Mouse (Mus musculus): ENCODE measurements around the gene Pdpk1. TPM values are rescaled to one million over a fixed set of nuclear protein-coding genes. Genes with fewer than 3 reads are reported as not detected.

Pdpk1 gene
- polyA plus RNA-seq, 1 experiment from 2014 or later = 35.8 TPM

DNA sequence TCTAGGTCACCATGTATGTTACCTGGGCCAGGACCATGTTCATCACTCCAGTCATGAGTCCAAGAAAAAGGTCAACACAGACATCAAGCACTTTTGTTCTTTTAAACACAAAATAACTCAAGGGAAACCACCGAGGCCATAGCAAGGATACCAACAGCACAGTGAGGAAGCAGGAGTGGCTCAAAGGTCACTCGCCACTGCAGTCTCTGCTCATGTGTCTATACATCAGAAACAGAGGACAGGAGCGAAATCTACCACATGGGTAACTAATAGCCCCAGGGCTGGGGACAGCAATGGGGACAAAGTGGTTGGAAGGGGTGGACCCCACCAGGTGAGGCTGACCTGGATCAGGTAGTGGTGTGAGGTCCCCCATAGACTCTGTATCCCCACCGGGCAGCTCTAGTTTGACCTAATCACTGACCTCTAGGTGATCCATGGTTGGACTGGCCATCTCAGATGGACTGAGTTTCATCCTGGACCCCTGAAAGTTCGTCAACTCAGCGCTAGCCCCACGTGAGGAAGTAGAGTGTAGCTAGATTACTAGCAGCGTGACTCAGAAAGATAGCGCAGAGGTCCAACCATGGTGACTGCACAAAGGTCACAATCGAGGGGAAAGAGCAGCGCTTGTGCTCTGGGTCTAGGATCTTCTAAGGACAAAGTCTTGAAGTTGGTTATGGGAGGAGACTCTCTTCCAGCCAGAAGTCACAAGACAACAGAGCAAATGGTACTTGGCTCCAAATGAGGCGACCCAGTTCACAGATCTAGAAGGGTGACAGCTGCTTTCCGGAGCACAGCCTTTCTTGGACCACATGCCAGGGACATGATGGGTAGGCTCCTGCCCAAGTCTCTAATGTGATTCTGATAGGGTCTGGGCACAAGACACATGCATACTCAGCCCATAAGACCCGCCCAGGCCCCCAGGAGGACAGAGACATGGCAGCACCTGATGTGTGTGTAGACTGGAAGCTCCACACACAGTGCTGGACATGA lies 93.8 kb downstream of the Pdpk1 start:
- peaks cover 94% of the 10 kb centered on the region for H3K36me3 ChIP-seq

GRCm38 (mm10) chr17:24049008-24049407 lies 101.7 kb downstream of the Pdpk1 start:
- Histone ChIP-seq H3K27me3 (no peaks in the 10 kb centered on the region), H3K4me1 (no peaks in the 10 kb centered on the region), H3K4me2 (no peak overlapping the region), H3K36me3 (peaks cover 67% of the 10 kb centered on the region), H3K9ac (no peak overlapping the region), H3K27ac (no peak overlapping the region), H3K4me3 (no peak overlapping the region), H3K9me3 (no peaks in the 10 kb centered on the region)
- ATAC-seq (ENCODE audit: insufficient number of reproducible peaks, insufficient read depth, low FRiP score, low TSS enrichment, low read depth) = no peak
- WGBS = 89% methylated on average over 8 of the region's 8 CpGs

More for the DNA sequence above, 93.8 kb downstream of the Pdpk1 start:
- H3K4me2 ChIP-seq = no peak overlapping the region
- no peaks in the 10 kb centered on the region for H3K27me3 ChIP-seq
- no peak for ATAC-seq (ENCODE audit: insufficient number of reproducible peaks, insufficient read depth, low FRiP score, low TSS enrichment, low read depth)
- H3K4me3 ChIP-seq = no peak overlapping the region
- WGBS = 94% methylated on average over 14 of the region's 14 CpGs
- H3K27ac ChIP-seq = no peak overlapping the region
- no peaks in the 10 kb centered on the region for H3K9me3 ChIP-seq
- no peak overlapping the region for H3K9ac ChIP-seq
- H3K4me1 ChIP-seq = no peaks in the 10 kb centered on the region

DNA sequence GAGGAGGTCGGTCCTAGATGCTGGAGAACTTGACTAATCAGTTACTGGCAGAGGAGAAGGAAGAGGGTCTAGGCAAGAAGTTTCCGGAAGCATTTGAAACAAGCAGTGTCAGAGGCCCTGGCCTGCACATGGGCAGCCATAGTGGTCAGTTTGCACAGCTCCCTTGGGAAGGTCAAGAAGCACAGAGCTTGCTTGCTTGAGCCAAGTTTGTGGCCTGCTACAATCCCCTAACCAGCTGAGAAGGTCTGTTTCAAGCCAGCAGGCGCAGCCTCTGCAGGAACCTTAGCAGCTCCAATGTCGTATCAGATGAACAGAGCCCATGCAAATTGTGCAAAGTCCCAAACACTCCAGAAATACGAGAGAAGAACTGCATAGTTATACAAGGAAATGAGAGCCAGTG lies 102.7 kb downstream of the Pdpk1 start:
- Histone ChIP-seq H3K4me3 (no peak overlapping the region), H3K9ac (no peak overlapping the region), H3K4me2 (no peak overlapping the region), H3K27ac (no peak overlapping the region), H3K4me1 (no peaks in the 10 kb centered on the region), H3K9me3 (no peaks in the 10 kb centered on the region), H3K27me3 (no peaks in the 10 kb centered on the region), H3K36me3 (peaks cover 57% of the 10 kb centered on the region)
- ATAC-seq (ENCODE audit: insufficient number of reproducible peaks, insufficient read depth, low FRiP score, low TSS enrichment, low read depth) = no peak
- 82% methylated on average over 5 of the region's 5 CpGs for WGBS

GRCm38 (mm10) chr17:24046026-24046425 lies 104.7 kb downstream of the Pdpk1 start:
- Histone ChIP-seq H3K9me3 (no peaks in the 10 kb centered on the region), H3K27me3 (no peaks in the 10 kb centered on the region), H3K27ac (no peak overlapping the region), H3K9ac (no peak overlapping the region), H3K4me1 (no peaks in the 10 kb centered on the region), H3K36me3 (peaks cover 39% of the 10 kb centered on the region), H3K4me2 (no peak overlapping the region), H3K4me3 (no peak overlapping the region)
- 50% methylated on average over 5 of the region's 5 CpGs for WGBS
- no peak for ATAC-seq (ENCODE audit: insufficient number of reproducible peaks, insufficient read depth, low FRiP score, low TSS enrichment, low read depth)

GRCm38 (mm10) chr17:24045608-24046007 lies 105.1 kb downstream of the Pdpk1 start:
- Histone ChIP-seq H3K4me1 (no peaks in the 10 kb centered on the region), H3K27me3 (no peaks in the 10 kb centered on the region), H3K4me2 (no peak overlapping the region), H3K9ac (no peak overlapping the region), H3K36me3 (peaks cover 34% of the 10 kb centered on the region), H3K27ac (no peak overlapping the region), H3K4me3 (no peak overlapping the region), H3K9me3 (no peaks in the 10 kb centered on the region)
- no peak for ATAC-seq (ENCODE audit: insufficient number of reproducible peaks, insufficient read depth, low FRiP score, low TSS enrichment, low read depth)
- 77% methylated on average over 10 of the region's 10 CpGs for WGBS

DNA sequence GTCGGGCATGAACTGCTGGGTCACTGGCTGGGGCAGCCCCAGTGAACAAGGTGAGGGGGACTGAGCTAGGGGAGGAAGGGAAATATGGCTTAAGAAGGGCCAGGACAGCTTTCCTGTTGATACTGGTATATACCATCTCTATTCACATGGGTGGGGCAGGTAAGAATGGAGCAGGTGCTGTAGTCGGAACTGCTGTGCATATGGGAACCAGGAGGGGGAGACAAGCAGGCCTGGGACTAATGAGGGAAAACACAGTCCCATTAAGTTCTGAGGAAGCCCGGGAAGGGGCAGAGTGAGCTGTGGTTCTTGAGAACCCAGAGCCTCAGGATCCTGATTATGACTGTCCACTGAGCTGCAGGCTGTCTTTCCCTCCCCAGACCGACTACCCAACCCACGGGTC lies 106.2 kb downstream of the Pdpk1 start:
- Histone ChIP-seq H3K27me3 (no peaks in the 10 kb centered on the region), H3K27ac (no peak overlapping the region), H3K4me3 (no peak overlapping the region), H3K4me2 (no peak overlapping the region), H3K9ac (no peak overlapping the region), H3K4me1 (no peaks in the 10 kb centered on the region), H3K36me3 (peaks cover 29% of the 10 kb centered on the region), H3K9me3 (no peaks in the 10 kb centered on the region)
- WGBS = 53% methylated on average over 5 of the region's 5 CpGs
- ATAC-seq (ENCODE audit: insufficient number of reproducible peaks, insufficient read depth, low FRiP score, low TSS enrichment, low read depth) = no peak

DNA sequence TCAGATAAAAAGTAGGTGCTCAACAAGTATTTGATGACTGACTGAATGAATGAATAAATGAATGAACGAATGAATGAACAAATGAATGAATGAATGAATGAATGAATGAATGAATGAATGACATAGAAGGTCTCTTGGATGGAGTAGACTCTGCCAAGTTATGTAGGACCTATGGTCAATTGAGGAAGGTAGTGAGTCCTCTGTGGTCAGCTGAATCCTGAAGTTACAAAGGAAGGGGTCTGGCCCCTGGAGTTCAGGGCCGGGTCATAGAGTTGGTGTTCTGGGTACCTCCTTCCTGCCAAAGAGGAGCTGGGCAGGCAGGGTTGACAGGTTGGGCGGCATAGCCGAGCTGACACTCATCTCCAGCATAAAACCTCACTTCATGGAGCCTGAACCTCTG lies 112.9 kb downstream of the Pdpk1 start, which contains the start of gene Prss27:
Gene Prss27 (plus strand): TSS at position 301 of the 400 bp plus-strand sequence.
- H3K36me3 ChIP-seq = no peaks in the 10 kb centered on the region
- H3K4me1 ChIP-seq = no peaks in the 10 kb centered on the region
- no peak within 1 kb of the TSS for H3K27ac ChIP-seq
- WGBS = 69% methylated on average over 4 of the region's 4 CpGs
- H3K9ac ChIP-seq = no peak within 1 kb of the TSS
- ATAC-seq (ENCODE audit: insufficient number of reproducible peaks, insufficient read depth, low FRiP score, low TSS enrichment, low read depth) = no peak
- H3K9me3 ChIP-seq = no peaks in the 10 kb centered on the region
- no peak within 1 kb of the TSS for H3K4me3 ChIP-seq
- no peaks in the 10 kb centered on the region for H3K27me3 ChIP-seq
- no peak within 1 kb of the TSS for H3K4me2 ChIP-seq

DNA sequence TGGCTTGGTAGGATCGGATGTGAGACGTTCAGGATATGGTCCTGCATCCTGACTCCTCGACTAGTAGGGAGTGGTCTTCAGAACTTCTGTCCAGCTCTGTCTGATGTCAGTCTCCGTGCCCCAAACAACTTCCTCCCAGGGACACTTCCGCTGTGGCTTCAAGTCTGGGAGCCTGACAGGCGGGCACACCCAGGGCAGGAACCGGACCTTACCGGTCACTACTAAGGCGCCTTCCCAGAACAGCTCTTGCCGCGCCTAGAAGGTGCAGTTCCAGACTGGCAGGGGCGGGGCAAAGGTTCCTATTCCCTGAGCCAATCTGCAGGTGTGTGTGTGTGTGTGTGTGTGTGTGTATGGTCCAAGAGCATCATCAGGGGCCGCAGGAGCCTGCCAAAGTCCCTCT lies 113.4 kb downstream of the Pdpk1 start:
- 80% methylated on average over 13 of the region's 13 CpGs for WGBS

DNA sequence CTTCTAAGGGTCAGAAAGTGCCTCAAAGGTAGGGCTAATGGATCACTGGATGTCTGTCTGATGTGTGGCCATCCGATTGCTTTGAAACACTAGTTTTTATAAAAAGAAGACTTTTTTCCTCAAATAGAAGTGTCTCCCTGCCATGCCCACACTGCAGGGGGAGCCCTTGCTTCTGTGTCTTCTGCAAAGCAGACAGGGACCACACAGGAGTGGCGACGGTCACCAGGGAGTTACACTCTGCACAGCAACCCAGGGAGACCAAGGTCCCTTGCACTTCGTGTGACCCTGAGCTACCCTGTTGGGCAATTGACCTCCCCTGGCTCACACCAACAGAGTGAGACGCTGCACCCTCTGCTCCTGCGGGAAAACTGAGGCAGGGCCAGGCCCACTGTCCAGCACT lies 113.8 kb downstream of the Pdpk1 start:
- no peaks in the 10 kb centered on the region for H3K36me3 ChIP-seq
- ATAC-seq (ENCODE audit: insufficient number of reproducible peaks, insufficient read depth, low FRiP score, low TSS enrichment, low read depth) = no peak
- WGBS = 76% methylated on average over 6 of the region's 6 CpGs
- no peaks in the 10 kb centered on the region for H3K27me3 ChIP-seq
- H3K27ac ChIP-seq = no peak overlapping the region
- no peak overlapping the region for H3K4me2 ChIP-seq
- no peaks in the 10 kb centered on the region for H3K9me3 ChIP-seq
- H3K9ac ChIP-seq = no peak overlapping the region
- no peaks in the 10 kb centered on the region for H3K4me1 ChIP-seq
- no peak overlapping the region for H3K4me3 ChIP-seq

More for the DNA sequence above, 113.4 kb downstream of the Pdpk1 start:
- ATAC-seq (ENCODE audit: insufficient number of reproducible peaks, insufficient read depth, low FRiP score, low TSS enrichment, low read depth) = no peak; the same call in 1 of the 2 replicates
- no peaks in the 10 kb centered on the region for H3K4me1 ChIP-seq
- no peak overlapping the region for H3K4me2 ChIP-seq
- H3K27ac ChIP-seq = no peak overlapping the region
- no peak overlapping the region for H3K9ac ChIP-seq
- no peaks in the 10 kb centered on the region for H3K27me3 ChIP-seq
- no peaks in the 10 kb centered on the region for H3K9me3 ChIP-seq
- H3K4me3 ChIP-seq = no peak overlapping the region
- H3K36me3 ChIP-seq = no peaks in the 10 kb centered on the region

DNA sequence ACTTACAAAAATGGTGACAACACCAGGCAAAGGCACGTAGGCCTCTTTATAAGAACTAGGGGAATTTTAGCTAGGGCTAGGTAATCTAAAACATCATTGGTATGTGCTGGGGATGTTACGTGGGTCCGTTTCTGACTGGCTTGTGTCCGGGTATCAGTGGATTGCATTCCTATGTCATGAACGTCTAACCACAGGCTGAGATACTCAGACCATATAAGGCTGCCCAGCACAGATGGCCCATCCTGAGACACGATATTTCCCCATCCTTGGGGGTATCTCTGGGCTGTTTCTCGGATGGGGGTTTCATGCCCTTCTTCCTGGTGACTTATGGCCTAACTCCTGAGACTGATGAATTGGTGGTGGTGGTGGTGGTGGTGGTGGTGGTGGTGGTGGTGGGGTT lies 115.6 kb downstream of the Pdpk1 start:
- WGBS = 69% methylated on average over 7 of the region's 7 CpGs
- no peaks in the 10 kb centered on the region for H3K9me3 ChIP-seq
- H3K27ac ChIP-seq = no peak overlapping the region
- H3K4me1 ChIP-seq = no peaks in the 10 kb centered on the region
- no peak overlapping the region for H3K9ac ChIP-seq
- no peaks in the 10 kb centered on the region for H3K27me3 ChIP-seq
- ATAC-seq (ENCODE audit: insufficient number of reproducible peaks, insufficient read depth, low FRiP score, low TSS enrichment, low read depth) = no peak
- no peaks in the 10 kb centered on the region for H3K36me3 ChIP-seq
- no peak overlapping the region for H3K4me2 ChIP-seq
- H3K4me3 ChIP-seq = no peak overlapping the region

DNA sequence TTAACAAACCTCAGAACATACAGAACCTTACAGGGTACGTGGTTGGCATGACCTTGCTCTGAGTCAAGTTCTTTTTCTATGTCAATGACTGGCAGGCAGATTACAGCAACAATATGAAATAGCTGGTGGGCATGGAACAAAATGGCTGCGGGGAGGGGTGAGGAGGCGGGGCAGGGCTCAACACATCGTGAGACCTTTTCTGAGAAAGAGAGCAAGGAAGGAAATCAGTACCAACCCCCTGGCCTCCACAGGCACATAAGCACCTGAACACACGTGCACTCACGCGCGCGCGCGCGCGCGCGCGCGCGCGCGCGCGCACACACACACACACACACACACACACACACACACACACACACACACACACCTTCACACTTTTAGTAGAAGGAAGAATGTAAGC lies 120.2 kb downstream of the Pdpk1 start:
- Histone ChIP-seq H3K36me3 (no peaks in the 10 kb centered on the region), H3K9ac (no peak overlapping the region), H3K4me3 (no peak overlapping the region), H3K4me1 (peaks cover 3% of the 10 kb centered on the region; the same call in 1 of the 2 replicates), H3K27ac (no peak overlapping the region), H3K27me3 (peaks cover 3% of the 10 kb centered on the region; the same call in 1 of the 2 replicates), H3K4me2 (no peak overlapping the region), H3K9me3 (no peaks in the 10 kb centered on the region)
- ATAC-seq (ENCODE audit: insufficient number of reproducible peaks, insufficient read depth, low FRiP score, low TSS enrichment, low read depth) = no peak
- 77% methylated on average over 19 of the region's 22 CpGs for WGBS

- H3K9ac ChIP-seq = no peak overlapping the region
- peaks cover 3% of the 10 kb centered on the region; the same call in 1 of the 2 replicates for H3K27me3 ChIP-seq
- H3K9me3 ChIP-seq = no peaks in the 10 kb centered on the region
- no peaks in the 10 kb centered on the region for H3K36me3 ChIP-seq
- no peak overlapping the region for H3K4me3 ChIP-seq
- no peak overlapping the region for H3K4me2 ChIP-seq
- H3K27ac ChIP-seq = no peak overlapping the region
- ATAC-seq (ENCODE audit: insufficient number of reproducible peaks, insufficient read depth, low FRiP score, low TSS enrichment, low read depth) = no peak
- peaks cover 3% of the 10 kb centered on the region; the same call in 1 of the 2 replicates for H3K4me1 ChIP-seq
- 61% methylated on average over 7 of the region's 7 CpGs for WGBS
These were observed 121.2 kb downstream of the Pdpk1 start for GRCm38 (mm10) chr17:24029477-24029876.
